Mouse (Mus musculus) megakaryocyte, adult 5-6 weeks (primary cell): Measurements from ENCODE around the gene Tcn2. TPM values are rescaled to one million over a fixed set of nuclear protein-coding genes. Genes with fewer than 3 reads are reported as not detected.

Source experiments
- ATAC-seq: 2 replicates; pipeline ENCODE4 v1.8.0; 2016; ENCODE audit warnings: mild to moderate bottlenecking, inconsistent platforms; ENCODE audit not compliant: poor library complexity, severe bottlenecking
- total RNA-seq, 2 experiments: library from RNA; stranded (forward) in 1 of 2; stranded (reverse) in 1 of 2; fragments of 153-499, 151-499 nt in 1 of 2; fragments of 221-1000, 200-1000 nt in 1 of 2; gene quantifications; 2 replicates each; pipeline versions ENCODE4 v1.2.3 to v1.2.4; 2015 to 2017

Tcn2 gene
- total RNA-seq, 2 experiments from 2014 or later, result 57.0 to 109 TPM

GRCm38 (mm10) chr11:3900296-3900695 lies 31.7 kb downstream of the Tcn2 start:
- no peak for ATAC-seq

- ATAC-seq, result no peak
These were observed 36.0 kb downstream of the Tcn2 start for GRCm38 (mm10) chr11:3895933-3896332.

- 0 out of 2 replicates have a peak, but pooled peaks have one; percentile 0 for ATAC-seq
These were observed 36.5 kb downstream of the Tcn2 start for GRCm38 (mm10) chr11:3895458-3895857.

GRCm38 (mm10) chr11:3894406-3895281 lies 37.3 kb downstream of the Tcn2 start, which contains the start of the genes 4921536K21Rik and Dusp18:
Gene 4921536K21Rik, minus strand, starts transcription at chr11:3895098.
Gene Dusp18, plus strand, starts transcription at chr11:3895240.
- ATAC-seq, result peak; percentile 97

- ATAC-seq, result no peak
These were observed 38.0 kb downstream of the Tcn2 start for GRCm38 (mm10) chr11:3893970-3894369.

GRCm38 (mm10) chr11:3887331-3887730 lies 44.6 kb downstream of the Tcn2 start:
- ATAC-seq, result no peak

GRCm38 (mm10) chr11:3883711-3884110 lies 48.2 kb downstream of the Tcn2 start:
- ATAC-seq, result no peak

- peak; percentile 86 for ATAC-seq
These were observed 52.1 kb downstream of the Tcn2 start for GRCm38 (mm10) chr11:3879836-3880235.

- ATAC-seq, result no peak
These were observed 53.3 kb downstream of the Tcn2 start for GRCm38 (mm10) chr11:3878660-3879059.

- no peak for ATAC-seq
These were observed 55.5 kb downstream of the Tcn2 start for GRCm38 (mm10) chr11:3876419-3876818.

Other genes starting within 250 kb of the Tcn2 start
- 0.25 TPM in 1 of 2 replicates, not detected in the other for gene Osbp2, start 68.3 kb downstream of the Tcn2 start, total RNA-seq (2015)
- gene Osbp2, start 68.3 kb downstream of the Tcn2 start, total RNA-seq (2017), result not detected in 2 replicates
- gene 4921536K21Rik, start 37.1 kb downstream of the Tcn2 start, total RNA-seq (2015), result 0.09 TPM in 1 of 2 replicates, not detected in the other
- gene 4921536K21Rik, start 37.1 kb downstream of the Tcn2 start, total RNA-seq (2017), result 0.15 TPM in 1 of 2 replicates, not detected in the other
- 0.41 and 0.49 TPM in 2 replicates for gene Dusp18, start 36.9 kb downstream of the Tcn2 start, total RNA-seq (2015)
- 0.08 and 0.44 TPM in 2 replicates for gene Dusp18, start 36.9 kb downstream of the Tcn2 start, total RNA-seq (2017)
- 4.0 and 4.1 TPM in 2 replicates for gene Slc35e4, start 17.5 kb downstream of the Tcn2 start, total RNA-seq (2015)
- gene Slc35e4, start 17.5 kb downstream of the Tcn2 start, total RNA-seq (2017), result 7.4 and 7.9 TPM in 2 replicates
- gene Pes1, start 31.8 kb upstream of the Tcn2 start, total RNA-seq (2015), result 28.5 and 31.1 TPM in 2 replicates
- gene Pes1, start 31.8 kb upstream of the Tcn2 start, total RNA-seq (2017), result 60.7 and 86.6 TPM in 2 replicates
- not detected in 2 replicates for gene 4930556J24Rik, start 44.6 kb upstream of the Tcn2 start, total RNA-seq (2015)
- gene 4930556J24Rik, start 44.6 kb upstream of the Tcn2 start, total RNA-seq (2017), result not detected in 2 replicates
- 0.22 TPM in 1 of 2 replicates, not detected in the other for gene Gal3st1, start 51.5 kb upstream of the Tcn2 start, total RNA-seq (2015)
- gene Gal3st1, start 51.5 kb upstream of the Tcn2 start, total RNA-seq (2017), result not detected in 2 replicates
- not detected in 2 replicates for gene Sec14l4, start 99.3 kb upstream of the Tcn2 start, total RNA-seq (2015)
- not detected in 2 replicates for gene Sec14l4, start 99.3 kb upstream of the Tcn2 start, total RNA-seq (2017)
- gene Sec14l3, start 132.7 kb upstream of the Tcn2 start, total RNA-seq (2015), result not detected in 2 replicates
- not detected in 2 replicates for gene Sec14l3, start 132.7 kb upstream of the Tcn2 start, total RNA-seq (2017)
- 1.1 and 2.6 TPM in 2 replicates for gene Mtfp1, start 163.3 kb upstream of the Tcn2 start, total RNA-seq (2015)
- 1.3 and 1.8 TPM in 2 replicates for gene Mtfp1, start 163.3 kb upstream of the Tcn2 start, total RNA-seq (2017)
- gene Sec14l2, start 191.3 kb upstream of the Tcn2 start, total RNA-seq (2015), result 0.27 and 0.82 TPM in 2 replicates
- gene Sec14l2, start 191.3 kb upstream of the Tcn2 start, total RNA-seq (2017), result 0.81 and 3.9 TPM in 2 replicates
- gene Rnf215, start 203.0 kb upstream of the Tcn2 start, total RNA-seq (2015), result 6.3 and 7.7 TPM in 2 replicates
- 12.8 and 14.8 TPM in 2 replicates for gene Rnf215, start 203.0 kb upstream of the Tcn2 start, total RNA-seq (2017)
- gene Ccdc157, start 228.1 kb upstream of the Tcn2 start, total RNA-seq (2015), result 1.1 TPM in 1 of 2 replicates, not detected in the other
- 0.44 and 1.3 TPM in 2 replicates for gene Ccdc157, start 228.1 kb upstream of the Tcn2 start, total RNA-seq (2017)
- 42.2 and 42.4 TPM in 2 replicates for gene Sf3a1, start 228.2 kb upstream of the Tcn2 start, total RNA-seq (2015)
- 24.8 and 28.9 TPM in 2 replicates for gene Sf3a1, start 228.2 kb upstream of the Tcn2 start, total RNA-seq (2017)